21 mouse cellular contexts compared by ENCODE assay signal in genomic region chr4:133448708-133449388, GRCm38 (mm10). TPM values are rescaled to one million over a fixed set of nuclear protein-coding genes. Genes with fewer than 3 reads are reported as not detected.
A peak's percentile ranks its signal among the peaks of the same experiment; 100 is the strongest.
DNase-seq lines count a peak whose midpoint lies in the region; ATAC-seq and TF ChIP-seq lines count a peak whose summit lies in the region.
"Had no signal": no experiment of that assay in that cellular context is flagged by ENCODE, and none has a peak within 500 bp of the region (broad histone marks: within the 10 kb centered on the region; RNA-seq: fewer than 3 reads in every experiment).

No protein-coding gene starts in this region.

- H3K9ac ChIP-seq in intestine, postnatal 0 days (ENCODE audit: low read depth, low read length) = no peak overlapping the region
- H3K9ac ChIP-seq in stomach, embryonic 16.5 days (ENCODE audit: low read length) = peak overlapping the region; percentile 28; the same call in 1 of the 2 replicates
- H3K9ac ChIP-seq: embryonic facial prominence, embryonic 12.5 days; forebrain, embryonic 13.5 days; heart, embryonic 15.5 days; hindbrain, embryonic 15.5 days; kidney, embryonic 15.5 days; liver, embryonic 13.5 days; lung, embryonic 14.5 days had no signal

- no peak overlapping the region for H3K4me3 ChIP-seq in embryonic facial prominence, embryonic 10.5 days
- H3K4me3 ChIP-seq in intestine, postnatal 0 days (ENCODE audit: low read depth, low read length) = no peak overlapping the region
- H3K4me3 ChIP-seq in stomach, embryonic 16.5 days (replicated peaks; ENCODE audit: low read length) = no peak overlapping the region
- H3K4me3 ChIP-seq: embryonic facial prominence, embryonic 12.5 days; forebrain, embryonic 13.5 days; gastrocnemius, adult 2 months; heart, embryonic 15.5 days; hindbrain, embryonic 15.5 days; kidney, embryonic 15.5 days; left cerebral cortex, adult 2 months; liver, embryonic 13.5 days; megakaryocyte, embryonic 14.5 days had no signal

- no peak overlapping the region for H3K4me2 ChIP-seq in intestine, postnatal 0 days (replicated peaks; ENCODE audit: low read depth)
- no peak overlapping the region for H3K4me2 ChIP-seq in stomach, embryonic 16.5 days (ENCODE audit: low read depth, low read length)
- H3K4me2 ChIP-seq: embryonic facial prominence, embryonic 12.5 days; forebrain, embryonic 13.5 days; kidney, embryonic 15.5 days; liver, embryonic 13.5 days; lung, embryonic 14.5 days had no signal

- DNase-seq in testis, postnatal 10 days (ENCODE audit: low spot score) = peak; percentile 52
- DNase-seq in testis, postnatal 14 days (ENCODE audit: low spot score) = no peak
- DNase-seq in embryonic facial prominence, embryonic 10.5 days (ENCODE audit: low spot score) = no peak
- DNase-seq in ovary, adult 18-20 months (ENCODE audit: low spot score) = no peak
- no peak for DNase-seq in thymus, postnatal 25 days
- no peak for DNase-seq in cerebellum, adult 11 months
- DNase-seq: kidney, adult 11 months; liver, embryonic 13.5 days; right cerebral cortex, postnatal 25 days had no signal

- peaks cover 14% of the 10 kb centered on the region for H3K4me1 ChIP-seq in embryonic facial prominence, embryonic 10.5 days
- peaks cover 7% of the 10 kb centered on the region; the same call in 1 of the 2 replicates for H3K4me1 ChIP-seq in intestine, postnatal 0 days (replicated peaks; ENCODE audit: control insufficient read depth, insufficient read depth, low read length)
- H3K4me1 ChIP-seq in stomach, embryonic 16.5 days (ENCODE audit: control insufficient read depth, insufficient read depth, low read length) = peaks cover 15% of the 10 kb centered on the region
- H3K4me1 ChIP-seq: liver, embryonic 13.5 days had no signal

- H3K27me3 ChIP-seq in embryonic facial prominence, embryonic 10.5 days (replicated peaks; ENCODE audit: low read depth, poor library complexity, severe bottlenecking) = no peaks in the 10 kb centered on the region
- H3K27me3 ChIP-seq in intestine, postnatal 0 days (replicated peaks; ENCODE audit: control insufficient read depth, insufficient read depth, low read length) = no peaks in the 10 kb centered on the region
- H3K27me3 ChIP-seq in stomach, embryonic 16.5 days (ENCODE audit: control insufficient read depth, insufficient read depth, low read length) = no peaks in the 10 kb centered on the region
- H3K27me3 ChIP-seq: embryonic facial prominence, embryonic 12.5 days; forebrain, embryonic 13.5 days; heart, embryonic 15.5 days; hindbrain, embryonic 15.5 days had no signal

- 75% methylated on average over 8 of the region's 8 CpGs for WGBS in embryonic facial prominence, embryonic 10.5 days
- 45% methylated on average over 8 of the region's 8 CpGs for WGBS in intestine, postnatal 0 days
- 46% methylated on average over 8 of the region's 8 CpGs for WGBS in stomach, embryonic 16.5 days

- peak; percentile 26; the same call in 1 of the 2 replicates for ATAC-seq in intestine, postnatal 0 days
- peak; percentile 38; the same call in 1 of the 2 replicates for ATAC-seq in stomach, embryonic 16.5 days (ENCODE audit: insufficient read depth, low FRiP score)
- ATAC-seq: forebrain, embryonic 13.5 days had no signal

- H3K9me3 ChIP-seq in embryonic facial prominence, embryonic 10.5 days = no peaks in the 10 kb centered on the region
- no peaks in the 10 kb centered on the region for H3K9me3 ChIP-seq in intestine, postnatal 0 days (ENCODE audit: control insufficient read depth)
- H3K9me3 ChIP-seq in stomach, embryonic 16.5 days (replicated peaks; ENCODE audit: control insufficient read depth, low read length) = no peaks in the 10 kb centered on the region
- H3K9me3 ChIP-seq: embryonic facial prominence, embryonic 12.5 days; forebrain, embryonic 13.5 days; G1E; heart, embryonic 15.5 days; hindbrain, embryonic 15.5 days; kidney, embryonic 15.5 days; liver, embryonic 13.5 days had no signal

- peak overlapping the region; percentile 10; the same call in 1 of the 2 replicates for H3K27ac ChIP-seq in embryonic facial prominence, embryonic 10.5 days (replicated peaks)
- H3K27ac ChIP-seq in intestine, postnatal 0 days (ENCODE audit: low read depth, low read length) = no peak overlapping the region
- H3K27ac ChIP-seq in stomach, embryonic 16.5 days (ENCODE audit: low read length) = peak overlapping the region; percentile 60; the same call in 1 of the 2 replicates
- H3K27ac ChIP-seq: embryonic facial prominence, embryonic 12.5 days; forebrain, embryonic 13.5 days; gastrocnemius, adult 2 months; heart, embryonic 15.5 days; hindbrain, embryonic 15.5 days; kidney, embryonic 15.5 days; left cerebral cortex, adult 2 months; liver, embryonic 13.5 days had no signal

- TF ChIP-seq CTCF in intestine, postnatal 0 days (IDR thresholded peaks at IDR 0.05; ENCODE audit: low read depth) = no peak

- no peaks in the 10 kb centered on the region for H3K36me3 ChIP-seq in embryonic facial prominence, embryonic 10.5 days (replicated peaks)
- H3K36me3 ChIP-seq in intestine, postnatal 0 days (ENCODE audit: control insufficient read depth, insufficient read depth) = no peaks in the 10 kb centered on the region
- H3K36me3 ChIP-seq in stomach, embryonic 16.5 days (ENCODE audit: control insufficient read depth, insufficient read depth, low read length) = no peaks in the 10 kb centered on the region
- H3K36me3 ChIP-seq: embryonic facial prominence, embryonic 12.5 days; G1E; heart, embryonic 15.5 days; hindbrain, embryonic 15.5 days; kidney, embryonic 15.5 days; liver, embryonic 13.5 days had no signal

RNA-seq across cellular contexts. Expression of gene Tent5b, which starts 31.1 kb away (rescaled TPM):
- 1.0 and 1.2 TPM in 2 replicates for polyA plus RNA-seq in embryonic facial prominence, embryonic 10.5 days (2016; fragmentation: Nextera tagmentation; extraction: Ambion mirVana)
- 1.3 and 1.8 TPM in 2 replicates for polyA plus RNA-seq in intestine, postnatal 0 days (2015; fragmentation: Nextera tagmentation; extraction: Ambion mirVana)
- polyA plus RNA-seq in stomach, embryonic 16.5 days (2015; fragmentation: Nextera tagmentation; extraction: Ambion mirVana) = 7.9 and 12.6 TPM in 2 replicates
- polyA plus RNA-seq: G1E; liver, embryonic 13.5 days had no signal

RNA-seq across cellular contexts. Expression of gene Trnp1, which starts 49.5 kb away (rescaled TPM):
- polyA plus RNA-seq in embryonic facial prominence, embryonic 10.5 days (2016; fragmentation: Nextera tagmentation; extraction: Ambion mirVana) = 0.57 and 1.1 TPM in 2 replicates
- polyA plus RNA-seq in intestine, postnatal 0 days (2015; fragmentation: Nextera tagmentation; extraction: Ambion mirVana) = 2.5 and 2.9 TPM in 2 replicates
- 0.50 and 0.75 TPM in 2 replicates for polyA plus RNA-seq in stomach, embryonic 16.5 days (2015; fragmentation: Nextera tagmentation; extraction: Ambion mirVana)
- polyA plus RNA-seq: G1E had no signal
